Mouse (Mus musculus) hindbrain, embryonic 14.5 days (tissue): Measurements from ENCODE around the gene 4933428M09Rik. TPM values are rescaled to one million over a fixed set of nuclear protein-coding genes. Genes with fewer than 3 reads are reported as not detected.
"Not testable (repeated sequence)": the region's sequence is repeated elsewhere in the genome, so short reads cannot be mapped to it uniquely, and the experiment has no call there.

Source experiments
- ATAC-seq: fragments of 200-750 bp; cut with Nextera tagmentation; 2 replicates; pipeline ENCODE4 v1.8.0; 2017; ENCODE audit warnings: moderate number of reproducible peaks, mild to moderate bottlenecking, moderate TSS enrichment, moderate library complexity; ENCODE audit not compliant: low FRiP score
- DNase-seq: peaks from one replicate; pipeline ENCODE4 v3.0.0-alpha.2; 2015; ENCODE audit warnings: low spot score
- H3K27ac ChIP-seq: fragments of 300-500 bp; sonication (generic); 2 replicates; pipeline ENCODE4 v1.5.1; 2014; ENCODE audit warnings: mild to moderate bottlenecking, moderate library complexity
- H3K27me3 ChIP-seq: fragments of 300-500 bp; sonication (generic); 2 replicates; pipeline ENCODE4 v1.6.1; 2014; ENCODE audit warnings: mild to moderate bottlenecking, low read length, mixed read lengths; ENCODE audit not compliant: control insufficient read depth, insufficient read depth
- H3K36me3 ChIP-seq: fragments of 300-500 bp; sonication (generic); replicated peaks from 2 replicates; pipeline ENCODE4 v1.6.1; 2014; ENCODE audit not compliant: control insufficient read depth, insufficient read depth
- H3K4me1 ChIP-seq: fragments of 300-500 bp; sonication (generic); replicated peaks from 2 replicates; pipeline ENCODE4 v1.6.1; 2014; ENCODE audit warnings: antibody characterized with exemption, low read length, mixed read lengths; ENCODE audit not compliant: control insufficient read depth, insufficient read depth
- H3K4me2 ChIP-seq: fragments of 300-500 bp; sonication (generic); replicated peaks from 2 replicates; pipeline ENCODE4 v1.6.1; 2014; ENCODE audit warnings: mild to moderate bottlenecking, moderate library complexity
- H3K4me3 ChIP-seq: fragments of 300-500 bp; sonication (generic); replicated peaks from 2 replicates; pipeline ENCODE4 v1.5.1; 2014; ENCODE audit warnings: mild to moderate bottlenecking, low read length
- H3K9ac ChIP-seq: fragments of 300-500 bp; sonication (generic); 2 replicates; pipeline ENCODE4 v1.6.1; 2014
- H3K9me3 ChIP-seq: fragments of 300-500 bp; sonication (generic); 2 replicates; pipeline ENCODE4 v1.6.1; 2016; ENCODE audit warnings: low read length; ENCODE audit not compliant: control insufficient read depth
- WGBS: fragments of 180-500 bp; shearing (Covaris S2); extraction: QIAGEN DNeasy Blood & Tissue Kit; methylation state at CpG from one replicate; pipeline ENCODE4 v1.1.7; 2014; 5-methylcytosine and 5-hydroxymethylcytosine counted together
- polyA plus RNA-seq: library from polyadenylated mRNA; unstranded; fragments of >200 nt; fragmentation: Nextera tagmentation; extraction: Ambion mirVana; gene quantifications from 2 replicates; pipeline ENCODE4 v1.2.1, GENCODE M21; 2014

The 4933428M09Rik gene
- polyA plus RNA-seq = not detected in 2 replicates

DNA sequence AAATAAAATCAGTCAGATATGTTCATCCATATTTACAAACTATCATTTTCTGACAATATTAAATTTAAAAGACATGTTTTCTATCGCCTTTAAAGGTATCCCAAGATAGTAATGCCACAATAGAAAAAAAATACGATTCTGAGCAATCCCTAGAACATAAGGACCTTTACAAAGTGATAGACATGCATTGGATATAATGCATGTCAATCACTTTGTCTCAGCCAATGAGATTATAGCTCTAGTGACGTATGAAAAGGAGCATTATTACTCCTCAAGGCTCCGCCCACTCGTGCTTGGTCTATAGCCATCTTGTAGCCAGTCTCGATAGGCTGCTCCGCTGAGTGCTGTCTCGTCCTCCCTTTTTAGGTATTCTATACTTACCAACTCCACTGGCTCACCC lies at the start of gene 4933428M09Rik:
Gene 4933428M09Rik (plus strand): TSS at position 301 of the 400 bp plus-strand sequence.
- no peaks in the 10 kb centered on the region for H3K36me3 ChIP-seq
- ATAC-seq = no peak
- H3K9me3 ChIP-seq = no peaks in the 10 kb centered on the region

DNA sequence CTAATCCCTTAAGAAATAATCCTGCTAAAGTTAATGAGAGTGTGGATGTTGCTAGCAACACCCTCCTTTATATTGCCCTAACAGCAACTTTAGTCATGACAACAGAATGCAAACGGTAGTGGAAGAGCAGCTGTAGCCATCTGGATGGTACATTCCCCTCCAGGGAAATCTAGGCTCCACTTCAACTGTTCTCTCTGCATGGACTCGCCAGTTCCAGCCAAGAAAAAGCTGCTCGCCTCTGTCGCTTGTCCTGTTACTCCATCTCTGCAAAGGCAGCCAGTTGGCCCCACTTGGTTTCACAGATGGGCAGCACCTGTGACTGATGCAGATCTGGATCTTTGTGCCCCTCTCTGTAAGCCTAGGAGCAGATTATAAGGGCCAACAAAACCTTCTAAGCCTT lies 45.0 kb upstream of the 4933428M09Rik start:
- ATAC-seq (no peak), DNase-seq (no peak)
- WGBS = 64% methylated on average over 4 of the region's 4 CpGs
- H3K4me3 ChIP-seq = no peak overlapping the region
- no peaks in the 10 kb centered on the region for H3K27me3 ChIP-seq
- no peak overlapping the region for H3K4me2 ChIP-seq
- no peaks in the 10 kb centered on the region for H3K36me3 ChIP-seq
- no peak overlapping the region for H3K9ac ChIP-seq
- no peaks in the 10 kb centered on the region for H3K4me1 ChIP-seq
- H3K27ac ChIP-seq = no peak overlapping the region
- H3K9me3 ChIP-seq = no peaks in the 10 kb centered on the region

More for the DNA sequence above, at the start of gene 4933428M09Rik:
- Histone ChIP-seq H3K27ac (no peak within 1 kb of the TSS), H3K4me3 (no peak within 1 kb of the TSS), H3K9ac (no peak within 1 kb of the TSS), H3K27me3 (no peaks in the 10 kb centered on the region), H3K4me2 (no peak within 1 kb of the TSS), H3K4me1 (no peaks in the 10 kb centered on the region)
- DNase-seq = no peak
- 88% methylated on average over 8 of the region's 8 CpGs for WGBS

DNA sequence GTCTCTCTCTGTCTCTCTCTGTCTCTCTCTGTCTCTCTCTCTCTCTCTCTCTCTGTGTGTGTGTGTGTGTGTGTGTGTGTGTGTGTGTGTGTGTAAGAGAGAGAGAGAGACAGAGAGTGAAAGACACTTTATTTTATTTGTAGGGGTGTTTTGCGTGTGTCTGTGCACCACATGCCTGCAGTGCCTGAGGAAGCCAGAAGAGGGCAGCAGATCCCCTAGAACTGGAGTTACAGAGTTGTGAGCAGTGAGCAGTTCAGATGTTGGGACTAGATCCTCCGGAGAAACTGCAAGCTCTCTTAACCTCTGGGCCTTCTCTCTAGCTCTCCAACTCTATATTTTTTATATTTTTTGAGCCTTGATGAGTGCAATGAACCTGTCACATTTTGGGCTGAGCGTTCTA lies 12.5 kb downstream of the 4933428M09Rik start:
- WGBS = 85% methylated on average over 3 of the region's 3 CpGs
- not testable (repeated sequence) for DNase-seq, ATAC-seq

DNA sequence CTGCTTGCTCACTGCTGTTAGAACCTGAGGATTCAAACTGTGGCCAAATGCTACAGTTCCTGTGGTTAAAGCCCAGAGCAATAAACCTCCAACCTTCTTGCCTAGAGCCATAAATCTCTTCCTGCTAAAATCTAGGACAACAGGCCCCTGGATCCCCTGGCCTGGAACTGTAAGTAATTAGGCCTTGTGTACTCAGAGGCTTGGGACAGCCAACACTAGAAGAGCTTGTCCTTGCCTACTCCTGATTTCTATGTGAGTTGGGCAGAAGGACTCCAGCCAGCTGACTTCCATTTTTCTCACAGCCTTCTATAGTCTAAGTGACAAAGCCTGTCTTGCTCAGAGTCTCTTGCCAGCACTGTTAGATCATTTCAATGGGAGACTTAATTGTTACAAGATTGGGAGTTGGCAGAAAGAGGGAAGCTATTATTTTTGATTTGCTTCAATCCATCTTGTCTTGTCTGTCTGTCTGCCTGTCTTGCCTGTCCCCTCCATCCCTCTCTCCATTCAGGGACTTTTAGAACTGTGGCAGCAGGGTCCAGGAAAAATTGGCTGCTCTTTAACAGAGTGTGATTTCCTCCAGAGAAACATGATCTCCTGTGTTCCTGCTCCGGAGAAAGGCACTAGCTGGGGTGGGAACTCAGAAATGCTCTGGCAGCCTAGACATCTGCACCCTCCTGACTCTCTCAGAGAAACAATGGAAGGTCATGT lies 15.7 kb downstream of the 4933428M09Rik start:
- Histone ChIP-seq H3K9me3 (no peaks in the 10 kb centered on the region), H3K27ac (no peak overlapping the region), H3K9ac (no peak overlapping the region), H3K36me3 (no peaks in the 10 kb centered on the region), H3K27me3 (peaks cover 4% of the 10 kb centered on the region; the same call in 1 of the 2 replicates), H3K4me1 (no peaks in the 10 kb centered on the region), H3K4me2 (no peak overlapping the region), H3K4me3 (no peak overlapping the region)
- ATAC-seq (peak; percentile 40; the same call in 1 of the 2 replicates), DNase-seq (no peak)
- WGBS = 56% methylated on average over 1 of the region's 1 CpGs

More for the DNA sequence above, 12.5 kb downstream of the 4933428M09Rik start:
- H3K27me3 ChIP-seq, H3K4me3 ChIP-seq, H3K9ac ChIP-seq, H3K27ac ChIP-seq, H3K9me3 ChIP-seq, H3K4me2 ChIP-seq, H3K36me3 ChIP-seq, H3K4me1 ChIP-seq: not testable (repeated sequence)

DNA sequence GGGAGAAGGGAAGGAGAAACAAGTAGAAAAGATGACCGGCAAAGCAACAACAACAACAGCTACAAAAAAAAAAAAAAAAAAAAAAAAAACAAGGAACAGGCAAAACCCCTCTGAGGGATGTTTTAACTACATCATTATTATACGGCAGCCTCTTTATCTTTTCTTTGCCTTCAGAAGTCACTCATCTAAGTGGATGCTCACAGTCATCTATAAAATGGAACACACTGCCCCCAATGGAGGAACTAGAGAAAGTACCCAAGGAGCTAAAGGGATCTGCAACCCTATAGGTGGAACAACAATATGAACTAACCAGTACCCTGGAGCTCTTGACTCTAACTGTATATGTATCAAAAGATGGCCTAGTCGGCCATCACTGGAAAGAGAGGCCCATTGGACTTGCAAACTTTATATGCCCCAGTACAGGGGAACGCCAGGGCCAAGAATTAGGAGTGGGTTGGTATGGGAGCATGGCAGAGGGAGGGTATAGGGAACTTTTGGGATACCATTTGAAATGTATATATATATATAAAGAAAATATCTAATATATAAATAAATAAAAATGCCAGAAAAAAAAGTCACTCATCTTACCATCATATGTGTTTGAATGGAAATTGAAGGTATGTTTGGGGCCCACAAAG lies 30.3 kb downstream of the 4933428M09Rik start:
- not testable (repeated sequence) for H3K27ac ChIP-seq, H3K4me3 ChIP-seq, DNase-seq, H3K9ac ChIP-seq, H3K4me1 ChIP-seq, H3K9me3 ChIP-seq, H3K36me3 ChIP-seq, ATAC-seq
- Histone ChIP-seq H3K27me3 (peaks cover 10% of the 10 kb centered on the region; the same call in 1 of the 2 replicates), H3K4me2 (peak overlapping the region; percentile 61; the same call in 1 of the 2 replicates)
- WGBS = 77% methylated on average over 4 of the region's 4 CpGs

DNA sequence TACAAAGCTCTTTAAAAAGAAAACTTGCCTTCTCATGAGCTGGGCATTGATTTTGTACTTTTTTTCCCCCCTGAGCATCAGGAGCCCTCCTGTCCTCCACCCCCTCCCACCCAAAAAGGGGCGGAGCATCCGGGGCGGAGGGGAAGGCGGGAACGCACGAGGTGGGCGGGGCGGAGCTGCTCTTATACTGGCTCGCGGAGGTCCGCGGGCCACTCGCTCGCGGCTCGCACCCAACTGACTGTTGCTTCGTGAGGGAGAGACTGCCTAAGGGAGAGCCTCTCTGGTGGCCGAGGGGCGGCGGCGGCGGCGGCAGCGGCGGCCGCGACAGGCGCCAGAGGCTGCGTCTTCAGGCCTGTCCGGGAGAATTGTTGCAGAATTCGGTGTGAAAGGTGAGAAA lies 30.8 kb downstream of the 4933428M09Rik start, which contains the start of gene Mum1l1:
Gene Mum1l1 (plus strand): TSS at position 214 of the 397 bp plus-strand sequence.
- ATAC-seq = peak; percentile 84

DNA sequence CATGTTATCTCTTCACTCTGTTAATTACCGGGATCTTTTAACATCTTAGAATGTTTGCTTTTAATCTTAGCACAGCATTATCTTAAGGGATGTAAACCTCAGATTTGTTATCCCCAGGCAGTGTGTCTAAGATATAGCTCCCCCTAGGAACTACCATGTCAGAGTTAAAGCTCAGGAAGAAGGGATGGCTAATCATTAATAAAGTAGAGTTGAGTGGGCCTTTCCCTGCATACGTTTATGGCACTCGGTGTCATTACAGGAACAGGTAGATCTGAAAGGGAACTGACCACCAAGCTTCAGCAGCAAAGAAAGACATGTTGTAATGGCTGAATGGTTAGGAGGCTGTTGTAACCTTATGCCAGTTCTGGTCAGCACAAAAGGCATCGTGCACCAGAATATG lies 35.7 kb downstream of the 4933428M09Rik start:
- no peak overlapping the region for H3K4me3 ChIP-seq
- ATAC-seq (no peak), DNase-seq (no peak)
- 73% methylated on average over 4 of the region's 4 CpGs for WGBS
- no peak overlapping the region for H3K27ac ChIP-seq
- no peak overlapping the region for H3K9ac ChIP-seq
- peaks cover 10% of the 10 kb centered on the region; the same call in 1 of the 2 replicates for H3K27me3 ChIP-seq
- H3K4me2 ChIP-seq = no peak overlapping the region
- no peaks in the 10 kb centered on the region for H3K4me1 ChIP-seq
- H3K36me3 ChIP-seq = no peaks in the 10 kb centered on the region
- no peaks in the 10 kb centered on the region for H3K9me3 ChIP-seq

More for the DNA sequence above, 30.8 kb downstream of the 4933428M09Rik start, which contains the start of gene Mum1l1:
- peak; percentile 44 for DNase-seq
- peak within 1 kb of the TSS; percentile 43 for H3K4me3 ChIP-seq
- H3K4me2 ChIP-seq = peak within 1 kb of the TSS; percentile 61
- no peak within 1 kb of the TSS for H3K27ac ChIP-seq
- peaks cover 10% of the 10 kb centered on the region; the same call in 1 of the 2 replicates for H3K27me3 ChIP-seq
- 23% methylated on average over 31 of the region's 31 CpGs for WGBS
- no peaks in the 10 kb centered on the region for H3K4me1 ChIP-seq
- no peaks in the 10 kb centered on the region for H3K9me3 ChIP-seq
- H3K9ac ChIP-seq = peak within 1 kb of the TSS; percentile 39; the same call in 1 of the 2 replicates
- H3K36me3 ChIP-seq = no peaks in the 10 kb centered on the region

DNA sequence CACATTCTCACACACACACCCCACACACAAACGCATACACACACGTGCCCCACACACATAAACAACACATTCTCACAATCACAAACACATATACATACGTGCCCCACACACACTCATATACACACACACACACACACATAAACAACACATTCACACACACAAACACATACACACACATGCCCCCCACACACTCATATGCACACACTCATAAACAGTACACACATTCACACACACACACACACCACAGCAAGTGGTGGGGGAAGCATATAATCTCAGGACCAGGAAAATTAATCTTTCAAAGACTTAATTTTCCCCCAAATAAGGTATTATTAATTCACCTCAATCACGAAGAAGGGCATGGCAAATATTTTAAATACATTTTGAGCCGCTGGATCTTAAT lies 37.4 kb downstream of the 4933428M09Rik start:
- Histone ChIP-seq H3K36me3 (no peaks in the 10 kb centered on the region), H3K4me3 (peak overlapping the region; percentile 37; the same call in 1 of the 2 replicates), H3K27ac (no peak overlapping the region), H3K27me3 (peaks cover 6% of the 10 kb centered on the region; the same call in 1 of the 2 replicates), H3K9ac (no peak overlapping the region), H3K4me1 (no peaks in the 10 kb centered on the region), H3K9me3 (no peaks in the 10 kb centered on the region), H3K4me2 (peak overlapping the region; percentile 56)
- no peak for DNase-seq
- 76% methylated on average over 5 of the region's 5 CpGs for WGBS
- ATAC-seq = 0 out of 2 replicates have a peak, but pooled peaks have one; percentile 9

DNA sequence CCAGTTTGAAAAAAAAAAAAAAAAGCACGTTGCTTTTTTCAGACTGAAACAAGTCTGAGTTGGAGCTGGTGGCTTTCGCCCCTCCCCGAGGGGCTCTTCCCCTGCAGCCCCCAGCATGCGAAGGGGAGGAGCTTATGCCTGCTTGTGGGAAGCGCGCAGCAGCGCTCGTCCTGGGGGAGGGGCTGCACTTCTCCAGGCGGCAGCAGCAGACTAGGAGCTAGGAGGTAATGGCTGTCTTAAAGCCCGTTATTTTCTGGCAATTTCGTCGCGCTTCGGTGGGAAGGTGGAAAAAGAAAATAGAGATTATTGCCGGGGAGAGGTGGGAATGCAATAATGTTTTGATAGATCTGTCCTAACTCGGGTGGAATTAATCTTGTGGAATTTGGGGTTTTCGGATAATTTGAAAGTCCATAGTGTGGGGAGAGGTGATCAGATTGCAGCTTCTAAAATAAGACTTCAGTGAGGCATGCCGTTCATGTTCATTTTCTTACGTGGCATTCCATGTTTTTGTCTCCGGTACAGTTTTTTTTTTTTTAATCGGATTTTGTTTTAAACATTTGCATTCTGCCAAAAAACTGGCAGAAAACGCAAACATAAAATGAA lies 38.1 kb downstream of the 4933428M09Rik start:
- no peaks in the 10 kb centered on the region for H3K9me3 ChIP-seq
- peaks cover 3% of the 10 kb centered on the region; the same call in 1 of the 2 replicates for H3K27me3 ChIP-seq
- peak overlapping the region; percentile 56 for H3K4me2 ChIP-seq
- no peak overlapping the region for H3K27ac ChIP-seq
- H3K9ac ChIP-seq = peak overlapping the region; percentile 28; the same call in 1 of the 2 replicates
- 17% methylated on average over 22 of the region's 22 CpGs for WGBS
- H3K36me3 ChIP-seq = no peaks in the 10 kb centered on the region
- peak overlapping the region; percentile 37 for H3K4me3 ChIP-seq
- ATAC-seq = peak; percentile 96
- peak; percentile 66 for DNase-seq
- no peaks in the 10 kb centered on the region for H3K4me1 ChIP-seq
